Mouse (Mus musculus): ENCODE results near the gene Alpl.

Alpl gene

GRCm38 (mm10) chr4:137736220-137736701 lies 59.9 kb downstream of the Alpl start:
- no peak for DNase-seq (ENCODE audit: low spot score)

DNA sequence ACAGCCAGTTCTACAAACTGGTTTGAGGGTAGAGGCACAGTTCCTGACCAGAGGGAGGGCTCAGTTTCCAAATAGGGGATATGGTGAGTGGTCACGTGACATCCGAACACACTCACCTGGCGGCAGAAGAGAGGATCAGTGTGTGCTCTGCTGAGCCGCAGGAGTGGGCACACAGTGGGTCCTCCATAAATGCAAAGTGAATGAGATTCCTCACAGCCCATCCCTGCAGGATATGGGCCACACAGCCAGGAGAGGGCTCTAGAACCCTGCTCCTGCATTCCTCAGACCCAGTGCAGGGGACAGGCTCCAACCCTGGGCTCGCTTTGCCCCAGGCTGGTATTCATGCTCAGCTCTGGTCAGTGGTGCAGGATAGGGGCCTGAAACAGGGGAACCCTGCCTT lies 62.7 kb downstream of the Alpl start:
- no peak for DNase-seq (ENCODE audit: low spot score)

DNA sequence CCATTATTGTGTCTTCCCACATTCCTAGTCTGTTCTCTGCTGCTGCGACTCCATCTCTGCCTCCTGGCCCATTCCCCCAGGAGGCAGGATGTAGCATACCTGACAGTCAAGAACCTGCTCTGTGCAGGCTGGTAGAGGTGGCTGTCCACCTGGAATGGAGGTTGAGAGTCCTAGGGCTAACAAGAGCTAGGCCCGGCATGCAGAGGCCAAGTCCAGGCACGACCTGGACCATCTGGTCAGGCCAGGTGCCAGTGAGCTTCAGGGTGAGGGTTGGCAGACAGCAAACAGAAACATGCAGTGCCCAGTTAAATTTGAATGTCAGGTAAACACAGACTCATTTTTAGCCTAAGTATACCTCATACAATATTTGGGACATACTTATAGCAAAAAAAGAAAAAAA lies 63.2 kb downstream of the Alpl start:
- no peak for DNase-seq (ENCODE audit: low spot score)

GRCm38 (mm10) chr4:137732361-137732760 lies 63.8 kb downstream of the Alpl start:
- no peak for DNase-seq (ENCODE audit: low spot score)

DNA sequence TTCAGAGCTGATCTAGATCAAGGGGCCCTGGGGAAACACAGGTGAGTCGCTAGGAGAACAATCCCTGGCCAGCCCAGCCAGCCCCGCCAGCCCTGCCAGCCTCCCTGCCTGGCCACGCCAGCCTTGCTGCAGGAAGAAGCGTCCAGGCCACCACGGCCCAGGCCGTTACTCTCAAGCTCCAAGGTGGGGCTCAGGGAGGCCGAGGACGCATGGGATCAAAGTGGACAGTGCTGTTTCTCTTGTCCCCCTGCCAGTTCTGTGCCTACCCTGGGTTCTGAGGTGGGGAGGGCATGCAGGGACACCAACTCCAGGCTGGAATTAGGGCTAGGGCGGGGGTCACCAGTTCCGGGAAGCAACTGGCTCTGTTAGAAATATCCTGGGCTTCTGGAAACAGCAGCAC lies 64.3 kb downstream of the Alpl start:
- DNase-seq (ENCODE audit: low spot score): no peak

GRCm38 (mm10) chr4:137730757-137731156 lies 65.4 kb downstream of the Alpl start:
- DNase-seq (ENCODE audit: low spot score): no peak

GRCm38 (mm10) chr4:137730134-137730533 lies 66.0 kb downstream of the Alpl start:
- peak; percentile 81 for DNase-seq (ENCODE audit: low spot score)

- no peak for DNase-seq (ENCODE audit: low spot score)
Measured at GRCm38 (mm10) chr4:137729155-137729855, 66.9 kb downstream of the Alpl start.

GRCm38 (mm10) chr4:137728399-137729154 lies 67.6 kb downstream of the Alpl start:
- DNase-seq (ENCODE audit: low spot score): no peak

- DNase-seq (ENCODE audit: low spot score): no peak
Measured at GRCm38 (mm10) chr4:137727506-137728187, 68.5 kb downstream of the Alpl start.

GRCm38 (mm10) chr4:137726739-137727505 lies 69.3 kb downstream of the Alpl start:
- DNase-seq (ENCODE audit: low spot score): no peak

DNA sequence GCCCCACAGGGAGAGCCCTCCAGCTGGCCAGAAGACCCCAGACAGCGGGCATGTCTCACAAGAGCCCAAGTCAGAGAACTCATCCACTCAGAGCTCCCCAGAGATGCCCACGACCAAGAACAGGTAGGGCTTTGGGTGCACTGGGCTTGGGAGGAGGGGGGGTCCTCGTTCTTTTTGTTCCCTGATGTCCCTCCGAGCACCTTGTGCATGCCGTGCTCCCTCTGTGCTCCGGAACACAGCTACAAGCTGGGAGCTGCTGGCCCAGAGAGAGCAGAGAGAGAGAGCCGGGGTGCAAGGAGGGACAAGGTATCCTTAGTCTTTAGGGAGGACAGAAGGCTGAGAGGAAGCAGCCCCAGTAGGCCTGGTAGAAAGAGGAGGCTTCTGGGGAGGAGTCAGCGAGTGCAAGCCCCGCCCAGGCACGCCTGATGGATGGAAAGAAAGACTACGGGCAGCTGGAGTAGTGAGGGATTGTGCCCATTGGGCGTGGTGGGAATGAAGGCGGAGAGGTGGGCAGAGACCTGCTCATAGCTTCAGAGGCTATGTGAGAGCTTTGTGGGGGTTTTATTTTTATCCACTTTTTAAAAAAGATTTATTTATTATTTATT lies 70.5 kb downstream of the Alpl start:
- no peak for DNase-seq (ENCODE audit: low spot score)

DNA sequence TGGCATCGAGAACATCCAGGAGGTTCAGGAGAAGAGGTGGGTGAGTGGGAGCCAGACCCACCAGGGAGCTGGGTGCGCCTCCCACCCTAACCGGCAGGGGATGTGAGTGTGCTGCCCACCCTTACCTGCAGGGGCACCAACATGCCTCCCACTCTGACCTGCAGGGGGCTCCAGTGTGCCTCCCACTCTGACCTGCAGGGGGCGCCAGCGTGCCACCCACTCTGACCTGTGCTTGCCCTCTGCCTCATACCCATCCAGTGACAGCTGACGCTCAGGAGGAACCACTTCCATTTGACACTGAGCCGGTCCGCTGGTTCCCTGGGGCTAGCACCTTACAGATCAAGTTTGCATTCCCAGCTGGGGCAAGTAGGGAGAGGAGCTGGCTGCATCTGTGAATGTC lies 71.4 kb downstream of the Alpl start:
- DNase-seq (ENCODE audit: low spot score): no peak

GRCm38 (mm10) chr4:137724212-137724611 lies 72.0 kb downstream of the Alpl start:
- DNase-seq (ENCODE audit: low spot score): no peak

DNA sequence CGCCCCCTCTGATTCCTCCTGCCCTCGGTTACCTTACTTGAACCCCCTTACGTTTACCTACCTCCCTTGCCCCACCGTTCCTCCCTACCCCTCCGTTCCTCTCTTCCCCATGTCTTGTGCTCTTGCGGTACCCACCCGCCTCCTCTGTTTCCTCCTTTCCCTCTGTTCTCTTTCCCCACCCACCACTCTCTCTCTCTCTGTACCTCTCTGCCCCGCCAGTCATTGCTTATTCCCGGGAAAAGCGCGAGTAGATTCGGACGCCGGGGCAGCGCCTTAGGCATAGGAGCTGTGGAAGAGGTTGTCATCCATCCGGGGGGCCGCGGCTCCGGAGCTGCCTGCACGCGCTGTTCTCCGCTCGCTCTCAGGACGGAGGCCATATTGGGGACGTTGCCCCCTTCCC lies 72.7 kb downstream of the Alpl start:
- DNase-seq (ENCODE audit: low spot score): no peak

DNA sequence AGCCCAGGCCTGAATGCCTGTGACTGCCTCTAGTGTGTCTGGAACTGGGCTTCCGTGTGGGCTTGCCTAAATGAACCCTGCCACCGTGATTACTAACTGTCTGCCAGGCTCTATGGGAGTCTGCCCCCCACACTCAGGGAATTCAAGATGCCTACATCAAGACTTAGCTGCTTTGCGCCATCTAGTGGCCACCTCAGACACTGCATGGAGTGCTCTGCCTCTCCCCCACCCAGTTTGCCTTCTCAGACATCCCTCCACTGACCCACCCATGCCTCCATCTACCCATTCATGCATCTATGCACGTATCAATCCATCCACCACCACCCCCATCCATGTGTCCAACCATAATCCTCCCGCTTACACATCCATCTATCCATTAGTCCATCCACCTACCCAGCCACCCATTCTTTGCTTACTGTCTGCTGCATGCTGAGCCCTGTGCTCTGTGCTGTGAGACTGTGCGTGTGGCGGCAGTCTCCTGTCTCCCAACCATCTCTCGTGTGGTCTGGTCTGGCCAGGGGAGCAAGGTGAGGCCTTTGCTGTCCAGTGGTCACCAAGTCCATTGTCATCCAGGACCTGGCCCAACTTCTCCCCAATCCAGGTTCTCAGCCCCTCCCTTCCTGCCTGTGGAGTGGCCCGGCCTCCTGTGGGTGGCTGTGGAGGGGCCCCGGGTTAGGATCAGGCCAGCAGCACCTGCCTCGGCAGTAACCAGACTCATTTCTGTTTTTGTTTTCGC lies 73.3 kb downstream of the Alpl start:
- DNase-seq (ENCODE audit: low spot score): peak; percentile 82

- DNase-seq (ENCODE audit: low spot score): no peak
Measured at GRCm38 (mm10) chr4:137722230-137722629, 74.0 kb downstream of the Alpl start.

GRCm38 (mm10) chr4:137721563-137721962 lies 74.6 kb downstream of the Alpl start:
- DNase-seq (ENCODE audit: low spot score): no peak

- DNase-seq (ENCODE audit: low spot score): no peak
Measured at GRCm38 (mm10) chr4:137719378-137720077, 76.7 kb downstream of the Alpl start.

DNA sequence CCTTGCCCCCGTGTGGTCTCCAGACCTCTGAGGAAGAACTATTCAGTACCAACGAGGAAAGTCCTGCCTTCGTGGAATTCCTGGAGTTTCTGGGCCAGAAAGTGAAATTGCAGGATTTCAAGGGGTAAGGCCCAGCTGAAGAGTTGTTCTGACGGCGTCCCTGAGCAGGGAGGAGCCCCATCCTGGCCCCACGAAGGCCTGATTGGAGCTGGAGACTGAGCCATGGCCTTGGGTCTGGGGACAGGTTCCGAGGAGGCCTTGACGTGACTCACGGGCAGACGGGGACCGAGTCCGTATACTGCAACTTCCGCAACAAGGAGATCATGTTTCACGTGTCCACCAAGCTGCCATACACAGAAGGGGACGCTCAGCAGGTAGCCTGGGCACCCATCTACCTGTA lies 78.5 kb downstream of the Alpl start:
- DNase-seq (ENCODE audit: low spot score): no peak

Data from left cerebral cortex, adult 11 months (tissue).